Mouse (Mus musculus): ENCODE results near the gene Fndc11.
A peak's percentile ranks its signal among the peaks of the same experiment; 100 is the strongest.
"Not testable (repeated sequence)": the region's sequence is repeated elsewhere in the genome, so short reads cannot be mapped to it uniquely, and the experiment has no call there.

The Fndc11 gene

GRCm38 (mm10) chr2:181219538-181220216 lies at the start of gene Fndc11:
Fndc11 (plus strand) TSS chr2:181220013.
- DNase-seq, result peak; percentile 94

DNA sequence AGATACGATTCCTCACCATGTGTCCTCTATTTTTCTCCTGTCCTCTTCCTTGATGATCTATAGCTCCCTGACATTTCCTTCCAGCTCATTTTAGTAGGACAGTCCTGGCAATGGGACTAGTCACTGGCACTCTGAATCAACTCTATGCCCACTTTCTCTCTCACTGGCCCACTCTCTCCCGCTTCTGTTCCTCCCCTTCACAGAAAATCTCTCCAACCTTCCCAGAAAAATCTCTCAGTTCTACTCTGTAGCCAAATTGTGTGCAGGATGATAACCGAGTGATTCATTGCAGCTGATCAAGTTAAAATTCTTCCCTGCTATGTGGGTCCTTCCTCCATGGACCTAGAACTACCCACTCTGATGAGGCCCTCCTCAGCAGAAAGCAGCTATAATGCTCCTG lies 45.2 kb upstream of the Fndc11 start:
- no peak for DNase-seq

DNA sequence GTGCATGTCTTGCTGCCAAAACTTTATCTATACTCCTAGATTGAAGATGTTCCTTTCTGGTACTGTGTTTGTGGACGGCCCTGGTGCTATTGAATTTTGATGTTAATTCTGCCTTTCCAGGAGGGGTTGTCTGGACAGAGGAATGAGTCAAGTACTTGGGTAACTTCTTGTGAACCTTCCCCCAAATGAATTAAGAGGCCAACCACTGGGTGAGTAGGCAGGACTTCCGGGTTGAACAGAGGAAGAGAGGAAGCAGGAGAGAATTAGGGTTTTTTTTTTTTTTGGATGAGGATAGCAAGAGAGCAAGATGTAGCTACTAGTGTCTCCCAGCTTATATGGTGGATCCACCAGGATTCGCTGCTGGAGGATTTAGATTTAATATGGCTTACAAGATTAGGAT lies 41.8 kb upstream of the Fndc11 start:
- no peak for DNase-seq

GRCm38 (mm10) chr2:181178471-181178870 lies 41.3 kb upstream of the Fndc11 start:
- peak; percentile 17 for DNase-seq

DNA sequence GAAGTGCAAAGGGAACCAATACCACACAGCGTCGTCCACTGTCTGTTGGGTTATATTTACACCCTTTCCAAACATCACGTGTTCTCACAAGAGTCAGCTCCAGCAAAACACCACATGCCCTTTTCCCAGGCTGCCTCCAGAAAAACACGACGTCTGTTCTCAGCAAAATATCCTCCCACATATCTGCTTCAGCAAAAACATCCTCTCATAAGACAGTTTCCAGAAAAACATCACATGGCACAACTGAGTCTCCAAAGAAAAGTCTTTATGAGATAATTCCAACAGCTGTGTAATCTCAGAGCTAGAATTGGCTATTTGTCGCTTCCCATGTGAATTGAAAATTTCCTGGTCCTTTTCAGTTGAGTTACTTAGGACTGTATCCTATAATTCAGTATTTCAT lies 38.9 kb upstream of the Fndc11 start:
- DNase-seq, result no peak

- peak; percentile 95 for DNase-seq
These were observed 33.2 kb upstream of the Fndc11 start for GRCm38 (mm10) chr2:181186635-181187034.

- DNase-seq, result peak; percentile 99
These were observed 32.5 kb upstream of the Fndc11 start, which contains the start of gene Ppdpf for GRCm38 (mm10) chr2:181187121-181188000. Ppdpf (plus strand) TSS chr2:181187247.

- peak; percentile 53 for DNase-seq
These were observed 31.1 kb upstream of the Fndc11 start for GRCm38 (mm10) chr2:181188681-181189080.

- no peak for DNase-seq
These were observed 30.5 kb upstream of the Fndc11 start for GRCm38 (mm10) chr2:181189321-181189720.

GRCm38 (mm10) chr2:181191385-181191784 lies 28.4 kb upstream of the Fndc11 start:
- not testable (repeated sequence) for DNase-seq

DNA sequence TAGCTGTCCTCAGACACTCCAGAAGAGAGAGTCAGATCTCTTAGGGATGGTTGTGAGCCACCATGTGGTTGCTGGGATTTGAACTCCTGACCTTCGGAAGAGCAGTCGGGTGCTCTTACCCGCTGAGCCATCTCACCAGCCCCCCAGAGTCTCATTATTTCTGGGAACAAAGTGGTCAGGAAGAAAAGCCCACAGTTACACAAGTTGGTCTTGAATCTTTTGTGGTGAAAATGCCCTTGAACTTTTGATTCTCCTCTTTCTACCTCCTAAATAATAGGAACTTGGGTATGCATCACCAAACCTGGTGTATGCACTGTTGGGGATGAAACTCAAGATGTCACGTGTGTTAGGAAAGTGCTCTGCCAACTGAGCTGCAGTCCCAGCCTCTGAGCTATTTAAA lies 27.9 kb upstream of the Fndc11 start:
- no peak for DNase-seq

DNA sequence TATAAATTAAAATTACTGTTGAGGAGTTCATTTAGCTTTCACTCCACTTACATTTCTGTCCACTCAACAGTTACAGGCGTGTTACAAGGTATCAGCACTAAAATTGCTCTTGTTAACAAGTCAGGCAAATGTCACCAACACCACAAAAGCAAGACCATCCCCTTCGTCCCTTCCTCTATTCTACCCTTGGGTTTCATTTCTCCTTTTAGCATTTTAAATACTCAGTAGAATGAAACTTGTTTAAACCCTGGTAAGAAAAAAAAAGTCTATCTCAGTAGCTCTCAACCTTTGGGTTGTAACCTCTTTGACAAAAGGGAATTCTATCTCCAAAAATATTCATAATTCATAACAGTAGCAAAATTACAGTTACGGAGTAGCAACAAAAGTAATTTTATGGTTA lies 26.8 kb upstream of the Fndc11 start:
- DNase-seq, result peak; percentile 16

DNA sequence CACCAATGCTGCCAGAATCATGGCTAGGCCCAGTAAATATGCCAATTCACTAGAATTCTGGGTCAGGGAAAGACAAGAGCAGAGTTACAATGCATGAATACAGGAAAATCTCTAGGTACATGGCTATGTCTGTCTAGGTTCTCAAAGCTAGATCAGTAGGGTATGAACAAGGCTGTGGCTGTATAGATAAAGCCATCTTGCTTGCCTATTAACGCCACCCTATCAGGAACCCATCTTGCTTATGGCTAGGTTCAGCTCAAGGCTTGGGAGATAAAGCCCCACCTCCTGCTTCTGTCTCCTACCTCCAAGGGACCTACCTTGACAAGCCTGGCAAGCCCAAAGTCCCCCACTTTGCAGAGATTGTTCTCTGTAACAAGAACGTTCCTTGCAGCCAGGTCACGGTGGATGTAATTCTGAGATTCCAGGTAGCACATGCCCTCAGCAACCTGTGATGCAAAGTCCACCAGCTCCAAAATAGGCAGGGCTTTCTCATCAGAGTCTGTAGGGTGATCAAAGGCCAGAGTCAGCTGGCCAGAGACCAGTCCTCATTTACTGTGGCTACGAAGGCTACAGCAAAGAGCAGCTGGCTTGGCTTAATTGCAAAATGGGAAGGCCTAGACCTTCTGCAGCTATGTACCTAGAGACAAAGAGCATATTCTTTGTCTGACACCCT lies 23.0 kb upstream of the Fndc11 start:
- DNase-seq, result no peak

- DNase-seq, result peak; percentile 71
These were observed 18.2 kb upstream of the Fndc11 start for GRCm38 (mm10) chr2:181201606-181202005.

- DNase-seq, result no peak
These were observed 17.4 kb upstream of the Fndc11 start, which contains the start of gene Ptk6 for GRCm38 (mm10) chr2:181202422-181202821. Ptk6 (minus strand) TSS chr2:181202789.

GRCm38 (mm10) chr2:181202886-181203285 lies 16.9 kb upstream of the Fndc11 start:
- no peak for DNase-seq

DNA sequence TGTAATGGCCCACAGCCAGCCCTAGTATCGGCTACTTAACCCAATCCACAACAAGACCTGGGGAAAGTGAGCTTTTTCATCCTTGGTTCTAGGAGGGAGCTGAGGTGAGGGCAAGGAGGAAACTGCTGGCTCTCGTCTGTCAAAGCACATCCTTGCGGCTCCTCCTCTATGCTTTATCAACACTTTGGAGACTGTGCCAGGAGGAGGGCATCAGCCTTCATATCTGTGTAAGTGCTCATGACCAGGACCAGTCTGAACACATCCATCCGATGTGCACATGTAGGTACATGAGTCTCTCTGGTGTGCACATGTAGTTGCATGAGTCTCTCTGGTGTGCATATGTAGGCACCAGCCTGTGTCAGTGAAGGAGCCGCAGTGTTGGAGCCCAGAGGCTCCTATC lies 14.1 kb upstream of the Fndc11 start:
- no peak for DNase-seq

DNA sequence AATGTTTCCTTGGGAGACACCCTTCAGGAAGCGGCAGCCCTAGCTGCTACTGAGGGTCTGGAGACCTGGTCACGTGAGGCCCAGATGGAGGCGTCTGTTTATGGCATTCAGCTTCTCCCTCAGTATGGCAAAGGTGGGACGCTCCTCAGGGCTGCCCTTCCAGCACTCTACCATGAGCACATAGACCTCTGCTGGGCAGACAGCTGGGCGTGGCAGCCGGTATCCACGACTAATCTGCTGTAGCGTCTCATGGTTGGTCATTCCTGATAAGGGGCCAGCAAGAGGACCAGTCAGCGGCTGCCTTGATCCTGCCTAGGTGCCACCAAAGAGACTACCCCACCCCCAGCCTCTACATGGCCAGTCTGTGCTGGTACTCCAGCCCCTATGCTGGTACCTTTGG lies 13.7 kb upstream of the Fndc11 start:
- DNase-seq, result no peak

- peak; percentile 20 for DNase-seq
These were observed 7.3 kb upstream of the Fndc11 start for GRCm38 (mm10) chr2:181212389-181213020.

GRCm38 (mm10) chr2:181213021-181213445 lies 6.8 kb upstream of the Fndc11 start, which contains the start of gene Srms:
Srms (minus strand) TSS chr2:181213185.
- peak; percentile 86 for DNase-seq

DNA sequence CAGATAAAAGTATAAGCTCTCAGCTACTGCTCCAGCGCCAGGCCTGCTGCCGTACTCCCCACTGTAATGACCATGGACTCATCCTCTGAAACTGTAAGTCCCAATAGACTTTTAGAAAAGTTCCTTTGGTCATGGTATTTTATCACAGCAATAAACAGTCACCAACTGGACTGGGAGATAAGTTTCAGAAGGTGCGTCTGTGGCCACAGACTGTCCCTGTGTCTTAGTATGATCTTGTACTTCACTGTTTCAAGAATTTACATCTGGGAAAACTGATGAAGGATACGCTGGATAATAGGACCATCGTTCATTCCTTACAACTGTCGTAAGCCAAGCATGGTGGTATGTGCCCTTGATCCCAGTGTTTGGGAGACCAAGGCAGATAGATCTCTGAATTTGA lies 3.8 kb upstream of the Fndc11 start:
- DNase-seq, result no peak

DNA sequence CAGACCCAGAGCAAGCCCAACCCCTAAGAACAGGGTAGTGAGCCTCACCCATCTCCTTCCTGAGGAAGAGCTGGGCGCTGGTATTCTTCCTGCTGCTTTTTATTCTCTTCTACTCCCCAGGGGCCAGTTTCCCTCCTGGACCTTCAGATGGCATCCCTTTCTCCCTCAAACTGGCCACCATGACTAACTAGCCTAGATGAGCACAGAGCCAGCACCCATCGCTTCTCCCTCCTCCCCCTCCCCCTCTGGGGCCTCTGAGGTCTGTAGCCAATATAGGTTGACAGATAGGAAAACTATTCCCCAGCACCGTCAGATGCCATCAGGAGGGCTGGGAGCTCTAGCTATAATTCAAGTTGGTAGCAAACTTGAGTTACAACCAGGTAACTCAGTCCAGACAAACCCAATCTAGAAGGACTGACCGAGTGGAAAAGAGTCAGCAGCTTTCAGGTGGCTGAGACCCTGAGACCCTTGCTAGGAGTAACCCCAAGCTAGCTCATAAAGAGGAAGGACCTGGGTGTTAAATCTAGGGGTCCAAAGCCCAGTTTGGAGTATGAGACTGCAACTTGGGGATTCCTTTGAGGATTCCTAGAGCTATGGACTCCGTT lies 830 bp upstream of the Fndc11 start:
- peak; percentile 51 for DNase-seq

Measured in lung, postnatal 36 days (tissue).